Mouse (Mus musculus) MEL (cell line): Measurements from ENCODE around the gene Kcnd1.

Source experiments
- BHLHE40 ChIP-seq: IDR thresholded peaks from 2 replicates; pipeline ENCODE4 v1.6.1; 2012; ENCODE audit warnings: low read depth, mild to moderate bottlenecking, inconsistent platforms, low read length, improper control_type of control experiment, borderline replicate concordance
- CTCF ChIP-seq, 3 experiments: IDR thresholded peaks in 2 of 3; conservative IDR thresholded peaks in 1 of 3; 2 replicates each; pipeline ENCODE4 v1.5.1; 2011 to 2012; ENCODE audit warnings: low read length in 3 of 3, low read depth in 2 of 3, mild to moderate bottlenecking in 2 of 3, improper control_type of control experiment in 1 of 3, inconsistent platforms in 1 of 3, mixed read lengths in 1 of 3, moderate library complexity in 1 of 3; ENCODE audit not compliant: control insufficient read depth in 1 of 3, insufficient read depth in 1 of 3, poor library complexity in 1 of 3, severe bottlenecking in 1 of 3
- ELF1 ChIP-seq: IDR thresholded peaks from 2 replicates; pipeline ENCODE4 v1.6.1; 2014; ENCODE audit warnings: low read depth, mild to moderate bottlenecking, inconsistent platforms, low read length, improper control_type of control experiment, moderate library complexity
- EP300 ChIP-seq, 2 experiments: IDR thresholded peaks; 2 replicates each; pipeline ENCODE4 v1.6.1; 2011; ENCODE audit warnings: improper control_type of control experiment in 2 of 2, low read length in 2 of 2, low read depth in 1 of 2, mild to moderate bottlenecking in 1 of 2
- KAT2A ChIP-seq: conservative IDR thresholded peaks from 2 replicates; pipeline ENCODE4 v1.6.1; 2012; ENCODE audit warnings: low read depth, low read length, improper control_type of control experiment, inconsistent platforms
- NELFE ChIP-seq: IDR thresholded peaks from 2 replicates; pipeline ENCODE4 v1.6.1; 2011; ENCODE audit warnings: low read depth, low read length, improper control_type of control experiment
- SMC3 ChIP-seq: IDR thresholded peaks from 2 replicates; pipeline ENCODE4 v1.6.1; 2011; ENCODE audit warnings: low read depth, low read length, improper control_type of control experiment
- USF1 ChIP-seq: IDR thresholded peaks from 2 replicates; pipeline ENCODE4 v1.6.1; 2014; ENCODE audit warnings: low read depth, mild to moderate bottlenecking, inconsistent platforms, low read length, improper control_type of control experiment, moderate library complexity
- ZKSCAN1 ChIP-seq: IDR thresholded peaks from 2 replicates; pipeline ENCODE4 v1.6.1; 2012; ENCODE audit warnings: low read depth, mild to moderate bottlenecking, inconsistent platforms, low read length, improper control_type of control experiment, moderate library complexity

DNA sequence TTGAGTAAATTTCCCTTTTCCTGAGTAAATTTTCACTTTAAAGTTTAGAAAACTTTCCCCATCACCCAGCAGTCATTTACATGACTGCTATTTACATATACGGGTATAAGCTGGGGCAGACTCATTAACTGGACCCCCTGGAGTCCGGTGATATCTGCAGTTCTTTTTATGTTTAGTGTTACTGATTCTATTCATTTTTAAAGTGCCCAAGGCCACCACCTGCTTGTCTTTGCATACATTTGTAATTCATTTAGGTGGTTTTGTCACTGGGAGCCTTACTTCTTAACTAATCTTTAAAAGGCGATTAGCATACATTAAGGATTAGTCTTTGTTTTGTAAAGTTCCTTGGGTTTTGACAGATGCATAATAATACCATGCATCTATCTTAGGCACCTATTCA is 47.7 kb downstream of the Kcnd1 start:
- no peak for TF ChIP-seq NELFE
- TF ChIP-seq ZKSCAN1: no peak
- TF ChIP-seq ELF1: no peak
- TF ChIP-seq CTCF (IDR thresholded peaks at IDR 0.05 in 2 of 3, conservative IDR thresholded peaks at IDR 0.05 in 1 of 3; ENCODE audit: control insufficient read depth in 1 of 3, insufficient read depth in 1 of 3, low read depth in 2 of 3, low read length in 3 of 3, poor library complexity in 1 of 3, severe bottlenecking in 1 of 3): no peak
- no peak for TF ChIP-seq SMC3
- no peak for TF ChIP-seq USF1
- no peak for TF ChIP-seq EP300 (IDR thresholded peaks at IDR 0.05; ENCODE audit: low read depth in 1 of 2, low read length in 2 of 2)
- no peak for TF ChIP-seq BHLHE40
- TF ChIP-seq KAT2A: no peak
